Mouse (Mus musculus): ENCODE measurements around the gene Stat2. TPM values are rescaled to one million over a fixed set of nuclear protein-coding genes. Genes with fewer than 3 reads are reported as not detected.
A peak's percentile ranks its signal among the peaks of the same experiment; 100 is the strongest.
"Not testable (repeated sequence)": the region's sequence is repeated elsewhere in the genome, so short reads cannot be mapped to it uniquely, and the experiment has no call there.

Gene Stat2
- total RNA-seq, 2 experiments from 2014 or later: 8.3 to 11.3 TPM

GRCm38 (mm10) chr10:128298702-128299171, 28.4 kb downstream of the Stat2 start, which contains the start of gene Il23a:
TSS of gene Il23a (minus strand) at chr10:128298752.
- DNase-seq: no peak

GRCm38 (mm10) chr10:128302357-128302756, 32.0 kb downstream of the Stat2 start:
- no peak for DNase-seq

GRCm38 (mm10) chr10:128302785-128303125, 32.4 kb downstream of the Stat2 start:
- DNase-seq: no peak

DNA sequence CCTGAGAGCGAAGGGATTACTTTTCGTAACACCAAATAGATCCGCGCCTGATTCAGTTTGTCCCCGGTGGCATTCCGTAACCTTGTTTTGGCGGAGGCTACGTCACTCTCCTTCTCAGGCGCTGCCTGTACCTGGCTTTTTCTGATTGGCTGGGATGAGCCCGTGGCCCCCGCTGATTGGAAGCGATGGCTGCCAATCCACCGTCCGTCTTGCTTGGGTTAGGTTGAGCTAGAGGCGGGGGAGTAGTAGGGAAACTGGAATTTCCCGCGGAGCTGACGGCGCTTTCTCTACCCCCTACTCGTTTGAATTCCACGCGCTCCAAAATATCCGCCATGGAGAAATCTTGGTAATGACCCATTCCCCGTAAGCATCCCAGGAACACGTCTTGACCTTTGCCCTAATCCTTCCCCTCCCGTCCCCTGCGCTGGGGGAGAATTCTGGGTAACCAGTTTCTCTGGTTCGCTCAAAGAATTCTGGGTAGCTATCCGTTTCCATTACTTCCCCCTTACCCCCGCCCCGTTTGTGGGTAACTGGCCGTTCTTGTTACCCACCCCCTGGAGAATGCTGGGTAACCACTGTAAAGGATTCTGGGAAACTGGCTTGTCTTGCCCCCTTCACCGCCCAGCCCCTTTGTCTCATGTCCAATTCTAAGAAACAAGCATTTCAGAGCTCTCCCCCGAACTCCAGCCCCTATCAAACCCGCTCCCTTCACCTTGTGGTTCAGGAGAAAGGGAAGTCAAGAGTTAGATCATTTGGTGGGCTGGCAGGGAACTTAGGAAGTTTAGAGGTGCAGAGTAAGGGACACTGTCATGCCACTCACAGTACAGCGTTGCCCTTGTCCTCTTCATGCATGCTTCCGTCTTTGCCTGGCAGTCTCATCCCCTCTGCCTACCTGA, 33.0 kb downstream of the Stat2 start, which contains the start of gene Pan2:
Gene Pan2 (plus strand): TSS at position 210 of the 896 bp plus-strand sequence.
- DNase-seq: peak; percentile 100

DNA sequence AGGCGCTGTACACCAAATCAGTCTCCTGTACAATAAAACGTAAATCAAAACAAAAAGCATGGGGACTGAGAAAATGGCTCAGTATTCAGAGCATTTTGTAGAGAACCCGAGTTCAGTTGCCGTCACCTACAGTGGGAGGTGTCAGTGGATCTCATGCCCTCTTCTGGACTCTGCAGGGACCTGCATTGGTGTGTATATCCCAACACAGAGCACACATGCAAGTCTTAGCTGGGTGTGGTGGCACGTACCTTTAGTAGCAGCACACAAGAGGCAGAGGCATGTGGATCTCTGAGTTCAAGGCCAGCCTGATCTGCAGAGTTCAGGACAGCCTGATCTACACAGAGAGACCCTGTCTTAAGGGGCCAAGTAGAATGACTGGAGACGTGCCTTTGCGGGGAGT, 39.3 kb downstream of the Stat2 start:
- DNase-seq: no peak

DNA sequence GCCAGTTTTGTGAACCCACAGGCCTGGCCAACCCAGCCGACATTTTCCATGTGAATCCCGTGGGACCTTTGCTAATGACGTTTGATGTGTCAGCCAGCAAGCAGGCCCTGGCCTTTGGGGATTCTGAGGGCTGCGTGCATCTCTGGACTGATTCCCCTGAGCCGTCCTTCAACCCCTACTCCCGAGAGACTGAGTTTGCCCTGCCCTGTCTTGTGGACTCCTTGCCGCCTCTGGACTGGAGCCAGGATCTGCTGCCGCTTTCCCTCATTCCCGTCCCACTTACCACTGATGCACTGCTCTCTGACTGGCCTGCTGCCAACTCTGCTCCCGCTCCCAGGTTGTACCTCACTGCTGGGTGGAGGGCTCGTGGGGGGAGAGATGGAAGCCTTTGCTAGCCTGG, 39.8 kb downstream of the Stat2 start:
- peak in 1 of 2 experiments; percentile 19 for DNase-seq

DNA sequence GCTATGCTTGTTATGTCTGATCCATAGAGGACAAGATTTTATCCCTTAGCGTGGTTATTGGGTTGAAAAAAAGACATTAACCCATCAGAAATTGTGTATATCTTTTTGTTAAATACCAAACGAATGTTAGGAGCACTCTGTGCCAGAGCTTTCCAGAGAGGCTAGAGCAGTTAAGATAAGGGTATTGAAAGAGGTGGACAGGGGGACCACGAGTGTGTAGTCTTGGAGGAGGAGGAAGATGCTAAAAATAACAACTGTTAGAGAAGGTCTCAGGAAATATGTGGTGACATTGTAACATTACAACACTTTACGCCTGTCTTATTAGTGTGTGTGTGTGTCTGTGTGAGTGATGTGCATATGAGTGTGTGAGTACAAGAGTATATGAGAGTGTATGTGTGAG, 40.5 kb downstream of the Stat2 start:
- no peak for DNase-seq

DNA sequence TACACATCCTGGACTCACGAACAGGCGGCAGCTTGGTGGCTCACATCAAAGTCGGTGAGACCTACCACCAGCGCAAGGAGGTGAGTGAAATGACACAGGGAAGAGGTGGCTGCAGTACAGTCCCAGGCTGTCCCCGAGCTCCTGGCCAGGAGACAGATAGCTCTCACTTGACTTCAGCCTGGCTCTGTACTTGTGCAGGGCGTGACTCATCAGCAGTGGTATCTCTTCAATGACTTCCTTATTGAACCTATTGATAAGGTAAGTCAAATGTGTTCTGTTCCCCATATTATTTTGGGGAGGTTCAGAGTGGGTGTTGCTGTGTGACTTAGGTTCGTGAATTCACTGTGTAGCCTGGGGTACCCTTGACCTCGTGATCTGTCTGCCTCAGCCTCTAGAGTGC, 45.2 kb downstream of the Stat2 start:
- no peak for DNase-seq

DNA sequence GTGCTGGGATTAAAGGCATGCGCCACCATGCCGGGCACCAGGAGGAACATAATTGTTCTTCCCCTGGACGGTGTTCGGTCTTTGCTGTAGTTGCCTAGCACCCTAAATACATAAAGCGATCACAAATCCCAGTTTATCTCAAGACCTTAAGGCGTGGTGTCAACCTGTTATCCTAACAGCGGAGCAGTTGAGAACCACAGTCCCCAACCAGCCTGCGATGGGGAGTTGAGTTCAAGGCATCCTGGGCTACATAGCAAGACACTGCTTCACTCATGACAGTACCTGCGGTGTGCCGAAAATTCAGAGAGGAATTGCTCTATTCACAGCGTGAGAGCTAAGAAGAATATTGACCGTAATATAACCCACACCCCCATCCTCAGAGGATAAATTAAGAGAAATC, 51.3 kb downstream of the Stat2 start:
- no peak for DNase-seq

DNA sequence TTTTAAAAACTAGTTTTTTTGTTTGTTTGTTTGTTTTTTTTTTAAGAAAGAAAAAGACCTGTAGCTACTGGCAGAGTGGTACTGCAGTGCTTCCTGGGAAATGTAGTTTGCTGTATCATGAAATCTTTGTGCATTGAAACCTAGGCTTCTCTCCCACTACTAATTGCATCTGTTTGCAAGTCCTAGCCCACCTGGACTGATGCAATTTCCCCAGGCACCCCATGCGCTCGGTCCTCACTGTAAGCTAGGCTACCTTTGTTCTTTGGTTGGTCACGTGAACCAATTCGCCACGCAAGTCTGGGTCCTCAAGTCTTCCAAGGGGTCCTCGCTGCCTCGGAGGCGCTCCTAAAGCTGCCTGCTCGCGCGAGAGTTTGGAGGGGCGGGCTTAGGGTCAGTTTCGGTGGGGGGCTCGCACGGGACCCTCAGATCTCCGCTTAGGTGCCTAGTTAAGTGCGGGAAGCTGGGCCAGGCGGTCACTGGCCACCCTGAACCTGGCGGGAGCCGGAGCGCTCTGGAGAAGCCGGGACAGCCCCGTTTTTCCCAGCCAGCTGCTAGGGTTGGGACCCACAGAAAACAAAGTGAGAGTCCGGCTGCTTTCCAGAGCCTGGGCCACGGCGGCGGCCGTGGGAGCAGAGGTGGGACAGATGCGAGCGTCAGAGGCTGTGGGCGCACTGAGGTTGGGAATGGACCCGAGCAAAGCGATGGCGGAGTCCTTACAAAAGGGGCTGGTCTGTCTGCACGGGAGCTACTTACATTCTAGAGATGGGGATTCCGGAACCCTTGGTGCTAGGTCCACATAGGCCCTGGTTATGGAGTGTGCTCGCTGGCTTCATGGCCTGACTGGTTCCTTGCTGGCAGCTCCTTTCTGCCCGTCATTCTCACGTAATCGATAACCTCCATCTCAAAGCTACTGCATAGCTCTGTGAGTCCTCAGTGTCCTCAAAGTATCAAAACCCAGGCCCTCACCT, 52.1 kb downstream of the Stat2 start, which contains the start of gene Cnpy2:
Gene Cnpy2 (plus strand): TSS at position 319 of the 968 bp plus-strand sequence.
- DNase-seq: peak; percentile 87 to 91

DNA sequence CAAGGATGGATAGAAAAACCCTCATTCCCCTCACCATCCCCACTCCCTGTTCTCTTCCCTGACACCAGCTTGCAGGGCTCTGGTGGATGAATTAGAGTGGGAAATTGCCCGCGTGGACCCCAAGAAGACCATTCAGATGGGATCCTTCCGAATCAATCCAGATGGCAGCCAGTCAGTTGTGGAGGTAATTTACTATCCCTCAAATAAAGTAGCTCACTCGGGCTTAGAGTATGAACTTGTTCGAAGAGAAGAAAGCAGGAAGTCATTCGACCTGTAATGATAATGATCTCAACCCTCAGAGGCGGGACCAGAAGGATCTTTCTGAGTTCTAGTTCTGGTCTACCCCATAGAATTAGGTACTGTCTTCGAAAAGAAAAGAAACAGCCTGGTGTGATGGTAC, 53.2 kb downstream of the Stat2 start:
- DNase-seq: no peak

GRCm38 (mm10) chr10:128326825-128327224, 56.5 kb downstream of the Stat2 start:
- no peak for DNase-seq

DNA sequence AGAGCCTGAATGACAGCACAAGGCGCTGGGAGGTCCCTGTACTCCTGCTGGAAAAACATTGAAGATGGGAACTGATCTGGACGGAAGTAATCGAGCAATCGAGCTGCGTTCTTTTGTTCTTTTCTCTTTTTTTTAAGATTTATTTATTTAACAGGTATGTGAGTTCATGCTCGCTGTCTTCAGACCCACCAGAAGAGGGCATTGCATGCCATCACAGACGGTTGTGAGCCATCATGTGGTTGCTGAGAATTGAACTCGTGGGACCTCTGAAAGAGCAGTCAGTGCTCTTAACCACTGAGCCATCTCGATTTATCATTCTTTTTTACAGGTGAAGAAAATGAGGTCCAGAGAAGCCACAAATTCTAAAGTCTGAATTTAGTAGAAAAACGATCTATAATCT, 57.3 kb downstream of the Stat2 start:
- DNase-seq: no peak

GRCm38 (mm10) chr10:128332358-128333249, 62.2 kb downstream of the Stat2 start:
- not testable (repeated sequence) for DNase-seq

DNA sequence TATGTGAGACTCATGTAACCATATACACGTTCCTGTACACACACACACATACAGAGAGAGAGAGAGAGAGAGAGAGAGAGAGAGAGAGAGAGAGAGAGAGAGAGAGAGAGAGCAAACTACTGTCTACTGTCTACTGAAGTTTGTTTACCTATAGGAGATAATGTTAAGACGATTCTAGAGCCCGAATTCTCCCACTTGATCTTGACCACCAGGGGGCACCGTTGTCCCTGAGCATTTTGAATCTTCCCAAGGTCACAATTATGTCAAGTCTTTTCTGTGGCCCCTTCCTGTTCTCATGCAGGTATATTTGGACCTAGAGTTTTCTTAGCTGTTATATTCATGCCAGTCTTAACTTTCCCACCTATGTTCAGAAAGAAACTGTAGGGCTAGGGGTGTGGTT, 65.2 kb downstream of the Stat2 start:
- DNase-seq: peak; percentile 75 to 92

DNA sequence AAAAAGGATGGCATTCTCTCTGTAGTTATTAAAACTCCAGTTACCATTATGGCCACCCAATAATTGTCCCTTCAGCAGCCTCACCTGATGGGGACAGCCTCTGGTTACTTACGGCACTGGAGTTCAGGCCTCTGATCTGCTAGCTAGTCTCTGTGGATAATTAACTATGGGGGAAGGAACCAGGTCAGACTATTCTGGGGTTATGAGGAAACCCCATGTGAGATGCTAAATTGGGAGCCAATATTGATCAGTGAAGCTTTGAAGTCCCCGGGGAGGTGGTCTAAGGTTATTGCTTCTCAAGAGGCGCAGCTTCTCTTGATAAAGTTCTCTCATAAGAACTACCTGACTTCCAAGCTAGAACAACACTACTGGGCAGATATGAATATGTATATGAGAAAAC, 65.8 kb downstream of the Stat2 start:
- no peak for DNase-seq

GRCm38 (mm10) chr10:128336597-128336996, 66.2 kb downstream of the Stat2 start:
- no peak for DNase-seq

DNA sequence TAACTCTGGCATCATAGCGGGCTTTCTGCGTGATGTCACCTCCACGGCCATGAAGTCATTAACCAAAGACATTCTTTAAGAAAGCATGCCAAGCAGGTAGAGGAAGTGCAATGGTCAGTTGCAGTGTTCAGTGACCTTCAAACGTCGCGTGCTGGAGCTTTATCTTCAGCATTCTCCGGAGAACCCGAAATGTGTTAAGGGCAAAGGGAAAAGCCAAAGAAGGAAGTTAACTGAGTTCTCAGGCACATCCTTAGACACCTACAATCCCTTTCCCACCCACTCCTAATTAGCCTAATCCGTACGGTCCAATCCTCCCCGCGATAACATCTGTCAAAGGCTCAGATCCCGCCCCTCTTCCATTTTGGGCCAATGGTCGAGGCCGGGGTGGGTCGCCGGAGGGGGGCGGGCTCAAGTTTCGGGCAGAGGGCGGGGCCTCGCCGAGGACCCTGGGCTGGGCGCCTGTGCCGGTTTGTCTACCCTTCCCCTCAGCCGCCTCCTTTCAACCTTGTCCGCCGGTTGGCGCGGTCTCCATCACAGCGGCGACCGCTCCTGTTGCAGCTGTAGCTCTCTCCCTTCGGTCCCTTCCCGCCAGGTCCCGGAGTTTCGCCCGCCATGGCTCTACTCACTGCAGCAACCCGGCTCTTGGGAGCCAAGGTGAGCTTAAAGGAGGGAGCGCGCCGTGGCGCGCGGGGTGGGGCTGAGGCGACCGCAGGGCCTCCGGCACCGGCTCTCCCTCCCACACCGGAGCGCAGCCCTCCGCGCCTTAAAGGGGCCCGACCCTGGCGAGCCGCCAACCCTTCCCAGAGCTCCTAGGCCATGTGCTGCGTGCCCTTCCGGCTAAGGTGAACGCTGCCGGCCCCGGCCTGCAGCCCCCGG, 67.2 kb downstream of the Stat2 start, which contains the start of gene Cs:
Gene Cs (plus strand): TSS at position 429 of the 876 bp plus-strand sequence.
- DNase-seq: peak; percentile 98

GRCm38 (mm10) chr10:128338415-128338814, 68.1 kb downstream of the Stat2 start:
- no peak for DNase-seq

GRCm38 (mm10) chr10:128338948-128339347, 68.6 kb downstream of the Stat2 start:
- peak; percentile 42 to 64 for DNase-seq

All from heart, adult 18-20 months (tissue).